Mouse (Mus musculus): ENCODE data around the gene Hif3a.

- TF ChIP-seq CTCF (IDR thresholded peaks at IDR 0.05; ENCODE audit: borderline replicate concordance, extremely low read depth, insufficient read depth, insufficient read length) (no peak), POLR2A (IDR thresholded peaks at IDR 0.05; ENCODE audit: borderline replicate concordance, extremely low read depth, insufficient read depth, insufficient read length, poor library complexity, severe bottlenecking) (no peak)
These were observed 38.5 kb downstream of the Hif3a start for GRCm38 (mm10) chr7:17023701-17024100.

All from brain, embryonic 14.5 days (tissue).